Mouse (Mus musculus) cerebellum, adult 9-10 months (tissue): Measurements from ENCODE around the gene Gm21976.

Experiments used
- DNase-seq: peaks from one replicate; pipeline ENCODE4 v3.0.0; 2022

The Gm21976 gene

GRCm38 (mm10) chr13:98279686-98280085 lies at the start of gene Gm21976:
Gene Gm21976 (plus strand): TSS chr13:98279887.
- no peak for DNase-seq

GRCm38 (mm10) chr13:98230511-98230910 lies 49.2 kb upstream of the Gm21976 start:
- no peak for DNase-seq

GRCm38 (mm10) chr13:98235451-98235850 lies 44.2 kb upstream of the Gm21976 start:
- no peak for DNase-seq

GRCm38 (mm10) chr13:98239978-98240641 lies 39.6 kb upstream of the Gm21976 start:
- DNase-seq: peak; percentile 43

GRCm38 (mm10) chr13:98241531-98242282 lies 38.0 kb upstream of the Gm21976 start:
- no peak for DNase-seq

- no peak for DNase-seq
Observed at GRCm38 (mm10) chr13:98244571-98245350, 34.9 kb upstream of the Gm21976 start.

GRCm38 (mm10) chr13:98245386-98245785 lies 34.3 kb upstream of the Gm21976 start:
- DNase-seq: no peak

- DNase-seq: no peak
Observed at GRCm38 (mm10) chr13:98249594-98249993, 30.1 kb upstream of the Gm21976 start.

- DNase-seq: no peak
Observed at GRCm38 (mm10) chr13:98254921-98255320, 24.8 kb upstream of the Gm21976 start.

GRCm38 (mm10) chr13:98262636-98263457 lies 16.8 kb upstream of the Gm21976 start, which contains the start of the genes Utp15 and Ankra2:
Gene Utp15 (minus strand): TSS chr13:98263041.
Gene Ankra2 (plus strand): TSS chr13:98263074.
- DNase-seq: peak; percentile 99

- no peak for DNase-seq
Observed at GRCm38 (mm10) chr13:98263458-98263987, 16.2 kb upstream of the Gm21976 start.

- peak; percentile 25 for DNase-seq
Observed at GRCm38 (mm10) chr13:98264111-98264510, 15.6 kb upstream of the Gm21976 start.

GRCm38 (mm10) chr13:98274023-98274422 lies 5.7 kb upstream of the Gm21976 start:
- DNase-seq: no peak

- DNase-seq: no peak
Observed at GRCm38 (mm10) chr13:98275646-98276045, 4.0 kb upstream of the Gm21976 start.

GRCm38 (mm10) chr13:98276253-98276652 lies 3.4 kb upstream of the Gm21976 start:
- no peak for DNase-seq

- DNase-seq: no peak
Observed at GRCm38 (mm10) chr13:98277501-98277900, 2.2 kb upstream of the Gm21976 start.

GRCm38 (mm10) chr13:98280990-98281650 lies 1.4 kb downstream of the Gm21976 start:
- no peak for DNase-seq

- DNase-seq: no peak
Observed at GRCm38 (mm10) chr13:98290719-98291118, 11.0 kb downstream of the Gm21976 start.

GRCm38 (mm10) chr13:98291712-98292111 lies 12.0 kb downstream of the Gm21976 start:
- DNase-seq: no peak

- no peak for DNase-seq
Observed at GRCm38 (mm10) chr13:98296072-98296471, 16.4 kb downstream of the Gm21976 start.

- no peak for DNase-seq
Observed at GRCm38 (mm10) chr13:98297883-98298482, 18.3 kb downstream of the Gm21976 start.
